Mouse (Mus musculus): ENCODE results near the gene Mnat1. TPM values are rescaled to one million over a fixed set of nuclear protein-coding genes. Genes with fewer than 3 reads are reported as not detected.
"Not testable (repeated sequence)": the region's sequence is repeated elsewhere in the genome, so short reads cannot be mapped to it uniquely, and the experiment has no call there.

Gene Mnat1
- polyA plus RNA-seq (2015; fragmentation: Nextera tagmentation; extraction: Ambion mirVana): 20.1 and 21.1 TPM in 2 replicates

DNA sequence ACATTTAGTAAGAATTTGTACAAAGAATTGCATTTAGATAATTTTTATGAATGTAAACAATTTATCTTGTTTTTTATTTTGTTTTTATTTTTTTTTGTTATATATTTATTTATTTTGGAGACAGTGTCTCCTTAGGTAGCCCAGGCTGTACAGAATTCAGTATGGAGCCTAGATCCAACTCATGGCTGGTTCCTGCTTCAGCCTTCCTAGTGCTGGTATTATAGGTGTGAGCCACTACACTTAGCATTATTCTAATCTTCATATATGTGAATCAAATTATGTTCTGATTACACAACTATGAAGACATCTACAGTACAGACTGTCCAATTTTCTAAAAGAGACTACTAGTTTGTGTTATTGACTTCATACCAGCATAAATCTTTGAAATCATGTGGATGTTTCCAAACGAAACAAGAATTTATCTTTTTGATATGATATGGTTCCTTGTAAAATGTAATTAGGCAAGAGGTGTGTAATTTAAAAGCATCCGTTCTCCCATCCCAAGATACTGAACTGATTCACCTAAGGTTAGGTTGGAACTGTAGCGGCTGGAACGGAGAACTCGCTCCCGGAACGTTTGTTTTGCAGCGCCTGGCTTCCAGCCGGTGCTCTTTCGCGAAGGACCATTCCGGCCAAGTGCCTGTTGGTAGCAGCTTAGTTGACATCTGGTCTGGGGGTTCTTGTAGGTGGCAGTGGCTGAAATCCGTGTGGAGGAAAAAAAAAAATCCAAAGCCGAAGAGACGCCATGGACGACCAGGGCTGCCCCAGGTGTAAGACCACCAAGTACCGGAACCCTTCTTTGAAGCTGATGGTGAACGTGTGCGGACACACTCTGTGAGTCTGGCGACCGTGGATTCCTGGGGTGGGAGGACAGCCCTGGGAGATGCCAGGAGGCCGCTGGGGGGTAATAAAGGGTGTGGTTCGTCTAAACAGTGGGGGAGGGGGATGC lies at the start of gene Mnat1:
Mnat1 (plus strand) TSS at position 625 of the 949 bp plus-strand sequence.
- H3K36me3 ChIP-seq: no peaks in the 10 kb centered on the region
- WGBS: 2% methylated on average over 23 of the region's 23 CpGs

DNA sequence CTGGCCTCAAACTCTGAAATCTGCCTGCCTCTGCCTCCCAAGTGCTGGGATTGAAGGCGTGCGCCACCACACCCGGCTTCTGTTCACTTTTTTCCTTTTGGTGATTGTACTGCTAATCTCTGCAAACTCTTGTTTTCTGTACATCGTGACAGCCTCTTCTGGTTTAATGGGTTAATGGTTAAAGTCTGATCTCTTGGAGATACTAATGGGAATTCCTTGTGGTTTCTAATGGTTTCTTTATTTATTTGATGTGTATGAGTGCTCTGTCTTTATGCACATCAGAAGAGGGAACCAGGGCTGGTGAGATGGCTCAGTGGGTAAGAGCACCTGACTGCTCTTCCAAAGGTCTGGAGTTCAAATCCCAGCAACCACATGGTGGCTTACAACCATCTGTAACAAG lies 41.7 kb upstream of the Mnat1 start:
- H3K4me2 ChIP-seq; H3K27ac ChIP-seq; H3K9me3 ChIP-seq; H3K27me3 ChIP-seq; ATAC-seq (ENCODE audit: low FRiP score); H3K4me1 ChIP-seq (replicated peaks); H3K4me3 ChIP-seq; H3K36me3 ChIP-seq; H3K9ac ChIP-seq: not testable (repeated sequence)
- WGBS: 94% methylated on average over 4 of the region's 4 CpGs

More for the DNA sequence above, at the start of gene Mnat1:
- 0 out of 2 replicates have a peak, but pooled peaks cover 3% of the 10 kb centered on the region for H3K27me3 ChIP-seq
- H3K27ac ChIP-seq: 0 out of 2 replicates have a peak within 1 kb of the TSS, but pooled peaks have one; percentile 12
- peak within 1 kb of the TSS; percentile 69 for H3K4me2 ChIP-seq
- ATAC-seq (ENCODE audit: low FRiP score): peak; percentile 63
- peak within 1 kb of the TSS; percentile 84 for H3K9ac ChIP-seq
- H3K9me3 ChIP-seq: no peaks in the 10 kb centered on the region
- H3K4me1 ChIP-seq (replicated peaks): peaks cover 14% of the 10 kb centered on the region
- H3K4me3 ChIP-seq: peak within 1 kb of the TSS; percentile 79

DNA sequence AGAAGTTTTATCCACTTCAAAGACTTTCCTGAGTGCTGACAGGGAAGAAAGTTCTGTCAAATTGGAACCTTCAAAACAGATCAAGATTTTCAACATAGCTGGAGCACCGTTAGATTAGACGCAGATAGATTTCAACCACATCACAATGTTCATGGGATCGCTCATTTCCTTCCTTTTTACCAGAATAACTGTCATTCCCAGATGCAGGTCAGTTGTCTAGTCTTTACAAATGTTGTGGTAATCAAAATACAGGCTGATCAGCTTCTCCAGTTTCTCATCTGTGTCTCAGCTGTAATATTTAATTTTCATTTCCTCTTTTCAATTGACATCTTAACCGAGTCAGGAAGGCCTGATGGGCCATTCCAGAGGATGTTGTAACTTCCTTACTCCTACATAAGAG lies 39.7 kb upstream of the Mnat1 start:
- no peak for ATAC-seq (ENCODE audit: low FRiP score)
- Histone ChIP-seq H3K9ac (no peak overlapping the region), H3K4me1 (replicated peaks) (no peaks in the 10 kb centered on the region), H3K4me3 (no peak overlapping the region), H3K4me2 (no peak overlapping the region), H3K36me3 (no peaks in the 10 kb centered on the region), H3K9me3 (no peaks in the 10 kb centered on the region), H3K27me3 (no peaks in the 10 kb centered on the region), H3K27ac (no peak overlapping the region)
- WGBS: 83% methylated on average over 4 of the region's 4 CpGs

DNA sequence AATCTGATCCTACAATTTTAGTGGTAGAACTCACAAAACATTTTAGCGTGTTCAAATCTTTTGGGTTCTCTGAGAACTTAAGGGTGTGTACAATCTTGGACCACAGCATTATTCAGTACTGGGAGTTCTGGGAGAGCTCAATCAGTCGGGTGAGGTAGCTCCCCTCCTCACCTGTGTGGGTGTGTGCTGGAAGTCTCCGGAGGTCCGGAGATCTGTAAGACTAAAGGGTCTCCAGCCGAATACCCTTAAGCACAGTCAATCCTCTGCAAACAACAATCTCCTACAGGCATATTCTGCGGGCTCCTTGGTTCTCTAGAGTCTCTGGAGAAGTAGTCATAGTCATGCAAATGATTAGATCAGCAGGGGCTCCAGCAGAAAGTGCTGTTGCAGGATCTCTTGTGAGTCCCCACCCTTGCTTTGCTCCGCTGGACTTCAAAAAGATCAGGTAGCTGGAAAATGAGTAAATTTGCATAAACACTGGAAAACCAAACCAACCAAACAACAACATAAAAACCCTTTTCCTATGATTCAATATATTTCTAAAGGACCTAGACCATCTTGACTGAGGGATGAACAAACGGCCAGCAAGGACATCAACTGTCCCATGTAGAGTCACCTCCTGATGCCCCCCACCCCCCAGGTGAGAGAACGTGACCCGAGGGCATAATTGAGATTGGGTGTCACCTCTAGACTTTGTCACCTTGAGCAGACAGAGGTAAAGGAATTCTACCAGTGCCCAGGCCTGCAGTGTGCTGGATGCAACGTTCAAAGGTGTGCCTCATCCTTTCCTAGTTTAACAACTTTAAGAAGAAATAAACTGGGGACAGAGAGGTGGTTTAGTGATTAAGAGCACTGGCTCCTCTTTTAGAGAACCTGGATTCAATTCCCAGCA lies 37.5 kb upstream of the Mnat1 start:
- no peak overlapping the region for H3K4me2 ChIP-seq
- H3K27me3 ChIP-seq: no peaks in the 10 kb centered on the region
- H3K4me3 ChIP-seq: no peak overlapping the region
- no peaks in the 10 kb centered on the region for H3K9me3 ChIP-seq
- ATAC-seq (ENCODE audit: low FRiP score): no peak
- H3K36me3 ChIP-seq: no peaks in the 10 kb centered on the region
- H3K4me1 ChIP-seq (replicated peaks): no peaks in the 10 kb centered on the region
- 28% methylated on average over 11 of the region's 11 CpGs for WGBS
- no peak overlapping the region for H3K9ac ChIP-seq
- no peak overlapping the region for H3K27ac ChIP-seq

DNA sequence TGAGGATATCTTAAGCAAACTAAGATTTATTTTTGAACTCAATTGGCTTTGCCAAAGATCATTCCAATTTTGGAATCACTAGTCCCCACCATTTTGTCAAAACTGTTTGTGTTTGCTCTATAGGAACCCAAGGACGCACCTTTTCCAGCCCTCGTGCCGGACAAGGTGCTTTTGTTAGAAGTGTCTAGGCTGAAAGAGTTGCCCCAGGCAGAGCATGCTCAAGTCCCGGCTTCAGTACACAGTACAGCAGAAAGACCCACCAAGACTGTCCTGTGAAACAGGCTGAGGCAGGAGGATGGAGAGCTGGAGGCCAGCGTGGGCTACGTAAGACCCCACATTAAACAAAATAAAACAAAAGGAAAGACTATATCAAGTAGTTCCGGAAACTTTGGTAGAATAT lies 36.4 kb upstream of the Mnat1 start:
- Histone ChIP-seq H3K4me1 (replicated peaks) (no peaks in the 10 kb centered on the region), H3K27ac (no peak overlapping the region), H3K4me2 (no peak overlapping the region), H3K27me3 (no peaks in the 10 kb centered on the region), H3K4me3 (no peak overlapping the region), H3K9ac (no peak overlapping the region), H3K9me3 (no peaks in the 10 kb centered on the region), H3K36me3 (no peaks in the 10 kb centered on the region)
- 93% methylated on average over 7 of the region's 7 CpGs for WGBS
- no peak for ATAC-seq (ENCODE audit: low FRiP score)

DNA sequence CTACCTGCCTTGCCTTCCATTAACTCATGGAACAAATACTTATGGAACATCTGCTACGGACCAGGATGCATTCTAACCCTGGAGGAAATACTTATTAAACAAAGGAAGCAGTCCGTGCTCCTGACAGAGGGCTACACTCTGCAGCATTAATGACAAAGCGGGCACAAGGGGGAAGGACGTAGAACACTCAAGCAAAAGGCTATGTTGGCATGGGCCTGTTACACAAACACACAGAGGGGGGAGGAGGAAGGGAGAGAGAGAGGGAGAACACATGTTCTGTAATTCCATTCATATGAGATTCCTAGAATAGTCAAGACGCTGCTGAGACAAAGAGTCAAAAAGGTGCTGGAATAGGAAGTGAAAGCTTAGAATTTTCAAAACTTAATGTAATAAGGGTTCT lies 35.0 kb upstream of the Mnat1 start:
- Histone ChIP-seq H3K27ac (no peak overlapping the region), H3K9me3 (no peaks in the 10 kb centered on the region), H3K4me3 (no peak overlapping the region), H3K36me3 (no peaks in the 10 kb centered on the region), H3K9ac (no peak overlapping the region), H3K27me3 (no peaks in the 10 kb centered on the region), H3K4me2 (no peak overlapping the region), H3K4me1 (replicated peaks) (no peaks in the 10 kb centered on the region)
- 82% methylated on average over 5 of the region's 5 CpGs for WGBS
- no peak for ATAC-seq (ENCODE audit: low FRiP score)

DNA sequence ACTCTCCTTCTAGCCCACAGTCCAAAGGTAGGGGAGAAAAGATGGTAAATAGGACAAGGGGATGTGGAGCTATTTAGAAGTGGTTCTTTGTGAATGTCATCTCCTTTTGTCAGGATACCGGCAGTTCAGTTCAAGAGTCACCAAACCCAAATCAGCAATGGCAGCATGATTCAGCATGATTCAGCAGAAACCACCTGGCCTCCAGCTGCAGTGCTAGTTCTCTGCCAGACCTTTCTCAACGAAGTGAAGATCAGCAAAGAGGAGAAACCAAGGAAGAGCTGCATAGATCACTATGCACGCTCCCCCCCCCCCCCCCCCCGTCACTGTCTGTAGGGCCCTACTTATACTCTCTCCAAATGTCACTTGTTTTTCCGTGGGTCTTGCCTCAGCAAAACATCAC lies 34.6 kb upstream of the Mnat1 start:
- Histone ChIP-seq H3K4me3 (no peak overlapping the region), H3K9ac (no peak overlapping the region), H3K4me1 (replicated peaks) (no peaks in the 10 kb centered on the region), H3K4me2 (no peak overlapping the region), H3K9me3 (no peaks in the 10 kb centered on the region), H3K36me3 (no peaks in the 10 kb centered on the region), H3K27ac (no peak overlapping the region), H3K27me3 (no peaks in the 10 kb centered on the region)
- WGBS: 67% methylated on average over 5 of the region's 5 CpGs
- no peak for ATAC-seq (ENCODE audit: low FRiP score)

DNA sequence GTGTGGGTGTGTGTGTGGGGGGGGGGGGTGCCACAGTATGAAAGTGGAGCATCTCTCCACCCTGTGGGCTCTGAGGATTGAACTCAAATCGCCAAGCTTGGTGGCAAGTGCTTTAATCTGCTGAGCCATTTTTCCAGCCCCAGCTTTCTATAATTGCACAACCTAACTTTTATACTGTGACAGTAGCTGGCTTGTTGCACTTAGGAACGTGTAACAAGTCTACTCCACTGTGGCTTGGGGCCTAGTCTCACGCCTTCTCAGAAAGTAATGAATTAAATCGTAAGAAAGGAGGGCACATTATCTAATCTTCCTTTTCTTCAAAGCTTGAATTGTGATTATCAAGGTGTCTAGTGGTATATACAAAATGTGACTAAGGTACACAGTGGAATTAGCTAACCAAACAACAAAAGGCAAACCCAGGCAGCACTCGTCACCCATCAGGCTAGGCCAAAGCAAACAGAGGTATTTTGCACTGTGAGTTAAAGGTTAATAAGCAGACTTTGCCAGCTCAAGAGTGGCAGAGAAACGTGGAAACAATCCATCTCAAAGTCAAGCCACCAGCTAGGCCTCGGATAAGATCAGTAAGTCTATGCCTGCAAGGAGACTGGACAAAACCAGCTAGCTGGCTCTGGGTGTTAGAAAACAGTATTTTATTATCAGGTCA lies 32.7 kb upstream of the Mnat1 start:
- H3K4me2 ChIP-seq: no peak overlapping the region
- no peak overlapping the region for H3K27ac ChIP-seq
- no peaks in the 10 kb centered on the region for H3K9me3 ChIP-seq
- WGBS: 84% methylated on average over 7 of the region's 7 CpGs
- H3K27me3 ChIP-seq: no peaks in the 10 kb centered on the region
- no peak for ATAC-seq (ENCODE audit: low FRiP score)
- H3K4me1 ChIP-seq (replicated peaks): no peaks in the 10 kb centered on the region
- H3K4me3 ChIP-seq: no peak overlapping the region
- H3K9ac ChIP-seq: no peak overlapping the region
- no peaks in the 10 kb centered on the region for H3K36me3 ChIP-seq

DNA sequence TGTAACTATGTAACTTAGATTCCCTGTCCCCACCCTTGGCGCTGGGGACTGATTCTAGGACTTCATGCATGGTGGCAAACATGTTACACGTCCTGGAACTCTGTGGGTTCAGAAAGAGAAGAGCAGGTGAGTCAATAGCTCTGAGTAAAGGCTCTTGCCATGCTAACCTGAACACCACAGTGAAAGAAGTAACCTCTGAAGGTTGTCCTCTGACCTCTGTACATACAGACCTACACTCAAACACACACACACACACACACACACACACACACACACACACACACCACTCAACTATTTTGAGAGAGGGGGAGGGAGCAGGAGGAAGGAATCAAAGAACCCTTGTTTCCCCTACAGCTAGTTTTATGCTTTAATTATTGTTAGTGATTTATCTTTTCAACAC lies 29.3 kb upstream of the Mnat1 start:
- WGBS: 78% methylated on average over 2 of the region's 2 CpGs
- H3K36me3 ChIP-seq: no peaks in the 10 kb centered on the region
- H3K9ac ChIP-seq: no peak overlapping the region
- no peaks in the 10 kb centered on the region for H3K4me1 ChIP-seq (replicated peaks)
- H3K4me2 ChIP-seq: no peak overlapping the region
- no peak overlapping the region for H3K4me3 ChIP-seq
- no peak for ATAC-seq (ENCODE audit: low FRiP score)
- H3K27me3 ChIP-seq: no peaks in the 10 kb centered on the region
- H3K9me3 ChIP-seq: no peaks in the 10 kb centered on the region
- no peak overlapping the region for H3K27ac ChIP-seq

DNA sequence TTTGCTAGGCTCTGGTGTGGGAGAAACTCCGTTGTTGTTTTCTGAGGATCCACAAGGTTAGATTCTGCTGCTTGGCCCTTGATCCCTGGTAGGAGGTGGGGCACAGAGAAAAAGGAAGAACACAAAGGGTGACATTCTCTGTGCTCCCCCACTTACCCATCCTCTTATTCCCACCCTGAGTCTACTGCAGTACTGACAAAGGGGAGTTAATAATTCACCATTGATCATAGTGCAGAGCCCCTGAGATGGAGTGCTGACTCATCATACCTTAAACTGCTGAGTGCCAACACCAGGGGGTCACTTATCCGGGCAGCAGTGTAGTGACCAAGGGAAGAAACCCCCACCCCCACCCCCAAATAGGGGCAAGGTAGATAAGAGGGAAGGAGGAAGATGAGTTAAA lies 28.9 kb upstream of the Mnat1 start:
- WGBS: 23% methylated on average over 2 of the region's 2 CpGs
- H3K4me3 ChIP-seq: no peak overlapping the region

DNA sequence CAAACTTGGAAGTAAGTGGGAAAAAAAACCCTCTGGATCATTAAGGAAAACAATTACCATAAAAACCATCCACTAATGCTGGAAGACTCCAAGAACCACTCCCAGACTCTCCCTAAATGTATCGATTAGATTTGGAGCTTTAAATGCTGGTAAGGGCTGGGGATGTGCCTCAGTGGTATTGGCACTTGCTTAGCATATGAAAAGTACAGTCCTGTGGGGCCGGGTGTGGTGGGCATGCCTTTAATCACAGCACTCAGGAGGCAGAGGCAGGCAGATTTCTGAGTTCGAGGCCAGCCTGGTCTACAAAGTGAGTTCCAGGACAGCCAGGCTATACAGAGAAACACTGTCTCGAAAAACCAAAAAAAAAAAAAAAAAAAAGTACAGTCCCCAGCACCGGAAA lies 27.3 kb upstream of the Mnat1 start:
- H3K27me3 ChIP-seq; H3K27ac ChIP-seq; H3K4me1 ChIP-seq (replicated peaks); H3K9ac ChIP-seq; ATAC-seq (ENCODE audit: low FRiP score); H3K36me3 ChIP-seq; H3K9me3 ChIP-seq; H3K4me2 ChIP-seq; H3K4me3 ChIP-seq: not testable (repeated sequence)
- WGBS: 88% methylated on average over 5 of the region's 5 CpGs

More for the DNA sequence above, 28.9 kb upstream of the Mnat1 start:
- no peak overlapping the region for H3K27ac ChIP-seq
- ATAC-seq (ENCODE audit: low FRiP score): no peak
- H3K4me2 ChIP-seq: no peak overlapping the region
- no peaks in the 10 kb centered on the region for H3K4me1 ChIP-seq (replicated peaks)
- H3K9ac ChIP-seq: no peak overlapping the region
- H3K27me3 ChIP-seq: no peaks in the 10 kb centered on the region
- H3K36me3 ChIP-seq: no peaks in the 10 kb centered on the region
- H3K9me3 ChIP-seq: no peaks in the 10 kb centered on the region

DNA sequence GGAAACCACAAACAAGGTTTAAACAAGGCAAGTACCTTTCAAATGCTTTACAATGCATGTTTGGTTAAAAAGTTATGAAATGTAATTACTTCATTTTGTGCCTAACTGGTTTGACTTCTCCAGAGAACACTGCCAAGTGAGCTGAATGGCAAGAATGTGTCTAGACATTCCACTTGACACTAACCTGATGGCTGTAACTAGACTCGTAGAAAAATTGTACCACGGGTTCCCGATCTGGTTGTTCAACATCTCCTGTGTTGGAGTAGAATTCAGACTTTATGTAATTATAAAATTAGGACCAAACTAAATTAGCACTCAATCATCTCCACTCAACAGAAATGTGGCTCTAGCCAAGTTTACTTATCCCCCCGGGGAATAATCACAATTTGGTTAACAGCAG lies 24.9 kb upstream of the Mnat1 start:
- no peak for ATAC-seq (ENCODE audit: low FRiP score)
- Histone ChIP-seq H3K4me3 (no peak overlapping the region), H3K27ac (no peak overlapping the region), H3K36me3 (peaks cover 8% of the 10 kb centered on the region), H3K9me3 (peaks cover 4% of the 10 kb centered on the region; the same call in 1 of the 2 replicates), H3K9ac (no peak overlapping the region), H3K4me2 (no peak overlapping the region), H3K27me3 (no peaks in the 10 kb centered on the region), H3K4me1 (replicated peaks) (no peaks in the 10 kb centered on the region)
- 92% methylated on average over 4 of the region's 4 CpGs for WGBS

Measured in hindbrain, embryonic 13.5 days (tissue).